Mouse (Mus musculus) urinary bladder, postnatal 36 days (tissue): Measurements from ENCODE around the gene Fbxo33.
A peak's percentile ranks its signal among the peaks of the same experiment; 100 is the strongest.
"Not testable (repeated sequence)": the region's sequence is repeated elsewhere in the genome, so short reads cannot be mapped to it uniquely, and the experiment has no call there.

Experiments used
- DNase-seq, 2 experiments: peaks; one replicate each; pipeline ENCODE4 v3.0.0; 2022; ENCODE audit warnings: low spot score in 2 of 2, mixed read lengths in 1 of 2

The Fbxo33 gene

DNA sequence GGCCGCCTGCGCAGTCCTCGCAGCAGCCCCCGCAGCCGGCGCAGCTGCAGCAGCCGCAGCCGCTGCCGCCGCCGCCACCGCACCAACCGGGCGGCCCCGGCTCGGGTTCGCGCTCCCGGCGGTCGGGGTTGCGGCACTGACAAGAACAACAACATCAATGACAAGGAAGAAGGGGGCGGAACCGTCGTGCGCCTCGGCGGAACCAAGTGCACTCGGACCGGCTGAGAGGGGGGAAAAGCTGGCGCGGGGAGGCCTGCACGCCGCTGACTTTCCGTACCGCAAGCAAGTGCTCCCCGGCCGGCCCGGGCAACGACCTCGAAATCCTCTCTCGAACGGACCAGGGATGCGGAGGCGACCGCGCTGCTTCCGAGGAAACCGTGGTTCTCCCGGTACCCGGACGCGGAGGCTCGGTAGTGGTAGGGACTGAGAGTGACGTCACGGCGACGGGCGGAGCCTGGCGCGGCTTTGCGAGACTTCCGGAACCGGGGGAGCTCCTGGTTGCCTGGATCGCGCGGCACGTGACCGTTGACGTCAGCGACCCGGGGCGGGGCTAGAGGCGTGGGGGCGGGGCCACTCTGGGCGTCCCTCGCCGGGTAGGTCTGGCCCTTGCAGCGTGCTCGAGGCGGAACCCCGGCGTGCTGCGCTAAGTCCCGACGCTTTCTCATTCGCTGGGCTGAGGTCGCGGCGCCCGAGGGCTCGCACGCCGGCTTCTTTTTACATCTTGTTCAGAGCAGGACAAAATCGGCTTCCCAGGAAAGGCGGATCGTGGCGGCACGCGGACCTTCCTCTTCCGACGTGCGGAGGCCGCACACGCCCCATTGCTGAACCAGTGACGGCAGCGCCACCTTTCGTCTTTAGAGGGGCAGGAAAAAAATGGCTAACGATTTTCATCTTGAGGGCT, at the start of gene Fbxo33:
Gene Fbxo33 (minus strand): TSS at position 401 of the 901 bp plus-strand sequence.
- DNase-seq, result peak; percentile 94 to 97

DNA sequence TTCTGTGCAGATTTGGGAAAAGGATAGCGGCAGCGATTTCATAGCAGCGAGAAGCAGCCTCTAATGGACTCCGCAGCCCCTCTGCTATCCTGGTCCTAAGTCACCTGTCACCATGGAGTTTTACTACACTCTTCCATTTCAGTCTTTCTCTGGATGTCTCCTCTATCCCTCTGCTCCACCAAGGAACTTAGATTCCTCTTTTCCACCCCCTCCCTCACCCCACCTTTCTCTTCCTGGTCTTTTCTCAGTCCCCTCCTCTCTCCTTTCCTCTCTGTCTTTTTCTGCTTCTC, 46.4 kb upstream of the Fbxo33 start:
- DNase-seq, result no peak

DNA sequence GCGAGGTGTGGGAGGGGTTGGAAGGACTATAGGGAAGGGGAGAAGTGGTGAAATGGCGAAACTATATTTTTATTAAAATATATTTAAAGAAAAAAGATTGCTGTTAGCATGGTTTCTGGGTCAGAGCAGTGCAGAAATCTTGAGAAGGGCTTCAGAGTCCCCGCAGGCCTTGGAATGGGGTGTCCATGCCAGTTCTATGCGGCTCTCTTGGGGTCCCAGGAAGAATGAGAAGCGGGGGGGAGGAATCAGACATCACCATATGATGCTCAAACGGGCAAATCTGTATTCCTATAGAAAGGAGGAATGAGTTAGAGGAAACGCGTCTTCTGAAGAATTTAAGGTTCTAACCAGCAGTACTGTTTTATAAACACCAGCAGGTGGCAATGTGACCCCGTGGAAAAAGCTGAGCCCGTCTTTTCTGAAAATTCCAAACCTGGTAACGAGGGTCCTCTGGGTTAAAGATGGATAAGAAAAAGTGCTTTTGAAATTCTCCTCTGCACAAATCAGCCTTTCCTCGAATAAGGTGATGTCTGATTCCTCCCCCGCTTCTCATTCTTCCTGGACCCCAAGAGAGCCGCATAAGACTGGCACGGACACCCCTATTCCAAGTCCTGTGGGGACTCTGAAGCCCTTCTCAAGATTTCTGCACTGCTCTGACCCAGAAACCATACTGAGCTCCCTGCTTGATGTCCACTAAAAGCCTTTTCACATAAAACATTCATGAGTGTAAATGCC, 45.8 kb upstream of the Fbxo33 start:
- DNase-seq, result no peak

DNA sequence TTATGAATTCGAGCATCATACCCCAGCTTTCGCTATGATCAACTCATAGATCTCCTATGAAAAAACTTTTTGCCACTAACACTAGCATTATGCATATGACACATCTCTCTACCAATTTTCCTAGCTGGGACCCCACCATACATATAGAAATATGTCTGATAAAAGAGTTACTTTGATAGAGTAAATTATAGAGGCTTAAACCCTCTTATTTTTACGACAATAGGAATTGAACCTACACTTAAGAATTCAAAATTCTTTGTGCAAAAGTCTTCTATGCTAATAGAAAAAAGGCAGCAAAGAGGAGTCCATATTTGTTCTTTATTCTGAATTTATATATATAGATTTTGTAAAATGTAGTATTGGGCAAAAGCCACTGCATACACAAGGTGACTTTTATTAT, 43.3 kb upstream of the Fbxo33 start:
- DNase-seq, result no peak

DNA sequence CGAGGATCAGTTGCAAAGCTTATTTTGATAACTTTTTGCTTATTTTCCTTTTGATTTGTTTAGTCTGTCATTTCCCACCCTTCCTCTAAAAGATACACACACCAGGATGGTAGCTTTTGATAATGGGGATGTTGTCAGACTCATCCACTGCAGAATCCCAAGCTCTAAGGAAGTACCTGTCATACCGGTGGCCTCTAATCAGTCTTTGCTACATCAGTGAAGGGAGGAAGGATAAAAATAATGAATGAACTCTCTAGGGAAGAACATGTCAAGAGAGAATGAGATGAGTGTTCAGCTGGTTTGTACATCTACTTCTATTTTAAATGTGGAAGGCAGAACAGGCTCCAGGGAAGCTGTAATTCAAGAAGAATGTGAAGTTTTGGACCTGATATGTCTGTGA, 41.3 kb upstream of the Fbxo33 start:
- DNase-seq, result no peak

DNA sequence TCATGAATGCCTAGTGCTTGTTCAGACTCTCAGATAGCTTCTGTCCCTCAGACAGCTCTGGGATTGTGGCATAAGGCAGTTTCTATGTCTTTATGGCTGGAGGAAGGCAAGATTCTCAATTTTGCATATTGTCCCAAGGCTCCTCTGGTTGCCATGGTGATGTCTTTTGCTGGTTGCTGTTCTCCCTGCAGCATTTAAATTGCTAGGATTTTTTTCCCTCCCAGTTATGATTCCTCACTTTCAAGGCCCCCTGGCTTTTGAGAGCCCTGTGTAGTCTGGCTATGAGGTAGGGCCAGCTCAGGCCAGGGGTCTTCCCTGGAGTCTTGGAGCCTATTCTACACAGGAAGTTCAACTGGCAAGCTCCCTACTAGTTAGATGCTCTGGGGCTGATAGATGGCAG, 40.8 kb upstream of the Fbxo33 start:
- DNase-seq, result no peak

DNA sequence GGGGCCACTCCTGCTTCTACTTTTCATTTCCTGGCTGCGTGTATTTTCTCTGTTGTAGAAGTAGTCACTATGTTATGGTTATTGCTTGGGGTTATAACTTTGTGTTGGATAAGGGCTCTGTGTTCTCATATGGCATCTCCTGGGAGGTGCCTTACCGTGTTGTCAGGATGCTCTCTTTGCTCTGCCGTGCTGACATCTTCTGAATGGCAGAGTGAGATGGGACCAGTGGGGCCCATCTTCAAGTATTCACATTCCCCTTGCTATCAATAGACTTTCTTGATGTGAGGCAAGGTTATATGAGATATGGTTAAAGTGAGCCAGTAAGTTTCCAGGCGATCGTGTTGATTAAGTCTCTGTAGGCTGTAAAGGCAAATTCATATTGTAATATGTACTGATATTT, 39.5 kb upstream of the Fbxo33 start:
- DNase-seq, result no peak

DNA sequence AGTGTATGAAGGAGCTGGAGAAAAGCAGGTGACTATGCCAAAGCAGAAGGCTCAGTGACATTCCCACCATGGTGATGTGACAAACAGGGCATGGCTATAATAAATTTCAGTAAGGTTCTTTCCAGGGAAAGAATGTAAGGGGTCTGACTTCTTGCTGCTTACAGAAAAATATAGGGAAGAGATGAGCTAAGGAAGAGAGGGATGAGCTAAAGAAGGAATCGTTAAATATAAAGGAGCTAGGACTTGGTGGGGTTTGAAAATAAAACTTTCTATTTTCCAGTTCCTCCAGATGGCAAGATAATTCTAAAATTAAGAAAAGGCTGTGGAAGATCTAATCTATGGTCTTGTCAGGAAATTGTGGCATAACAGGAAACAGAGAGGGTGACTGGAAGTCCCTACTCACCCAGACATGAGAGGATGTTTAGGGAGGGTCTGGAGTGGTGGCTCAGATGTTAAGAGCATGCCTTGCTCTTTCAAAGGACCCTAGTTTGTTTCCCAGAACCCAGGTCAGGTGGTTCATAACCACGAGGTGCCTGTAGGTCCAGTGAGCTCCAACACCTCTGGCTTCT, 30.8 kb upstream of the Fbxo33 start:
- no peak for DNase-seq

DNA sequence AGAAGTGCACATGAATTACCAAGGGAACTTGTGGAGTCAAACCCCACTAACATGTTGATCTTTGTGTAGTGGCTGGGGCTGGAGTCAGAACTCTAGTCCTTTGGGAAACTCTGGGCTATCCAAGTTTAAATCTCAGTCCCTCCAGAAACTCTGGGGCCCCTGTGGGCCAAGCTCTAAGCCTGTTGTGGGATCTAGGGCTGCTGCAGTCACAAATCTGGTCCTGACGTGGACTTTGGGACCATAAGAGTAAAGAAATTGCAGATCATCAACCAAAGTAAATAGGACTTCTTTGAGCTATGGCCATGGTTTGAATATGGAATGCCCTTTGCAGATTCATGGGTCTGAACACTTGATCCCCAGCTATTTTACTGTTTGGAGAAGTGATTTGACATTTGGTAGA, 29.4 kb upstream of the Fbxo33 start:
- DNase-seq, result no peak

DNA sequence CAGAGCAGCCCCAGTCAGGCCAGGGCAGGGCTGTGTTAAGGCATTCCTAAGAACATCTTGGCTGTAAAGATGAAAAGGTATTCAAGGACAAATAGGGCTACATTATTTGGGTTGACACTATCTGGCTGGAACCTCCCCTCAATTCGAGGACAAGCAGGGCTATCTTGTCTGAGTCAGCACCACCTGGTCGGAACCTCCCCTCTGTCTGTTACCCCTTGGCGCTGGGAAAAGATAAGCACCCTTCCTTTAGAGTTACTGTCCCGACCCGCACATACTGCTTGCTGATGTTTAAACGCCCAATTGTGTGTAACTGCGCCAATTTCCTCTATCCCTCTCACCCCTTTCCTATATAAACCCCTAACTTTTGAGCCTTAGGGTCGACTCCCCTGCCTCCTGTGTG, 21.5 kb upstream of the Fbxo33 start:
- not testable (repeated sequence) for DNase-seq

DNA sequence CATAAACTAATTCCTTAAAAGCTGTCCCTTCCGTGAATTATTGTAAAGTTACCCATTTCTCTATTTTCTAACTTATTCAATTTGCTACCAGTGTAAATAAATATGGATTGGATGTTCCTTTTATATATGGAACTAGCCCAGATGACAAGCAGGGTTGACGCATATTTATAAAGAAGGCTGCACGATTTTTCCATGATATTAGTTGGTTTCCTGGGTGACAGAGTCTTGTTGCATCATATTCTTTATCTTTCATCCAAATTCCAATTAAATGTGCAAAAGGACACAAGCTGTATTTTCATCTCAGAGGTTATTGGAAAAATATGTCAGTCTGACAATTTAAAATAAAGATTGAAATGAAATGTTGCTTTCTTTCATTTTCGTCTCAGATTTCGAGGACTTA, 18.9 kb upstream of the Fbxo33 start:
- no peak for DNase-seq

DNA sequence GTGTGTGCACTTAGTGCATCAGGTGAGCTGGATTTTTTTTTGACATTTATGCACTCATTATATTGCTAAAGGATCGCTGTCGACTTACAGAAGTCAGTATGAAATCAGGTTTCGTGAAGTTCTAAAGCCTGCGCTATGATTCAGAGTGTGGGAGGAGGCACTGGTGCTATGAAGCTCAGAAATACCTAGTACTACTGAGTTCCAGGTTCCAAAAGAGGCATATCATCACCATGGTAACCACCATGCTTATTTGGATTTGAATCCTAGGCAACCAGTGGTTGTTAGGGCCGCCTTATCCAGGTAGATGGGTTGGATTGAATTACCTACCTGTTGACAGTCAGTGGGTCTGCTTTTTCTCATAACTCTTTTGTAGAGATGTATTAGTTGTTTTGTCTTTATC, 8.9 kb upstream of the Fbxo33 start:
- no peak for DNase-seq

DNA sequence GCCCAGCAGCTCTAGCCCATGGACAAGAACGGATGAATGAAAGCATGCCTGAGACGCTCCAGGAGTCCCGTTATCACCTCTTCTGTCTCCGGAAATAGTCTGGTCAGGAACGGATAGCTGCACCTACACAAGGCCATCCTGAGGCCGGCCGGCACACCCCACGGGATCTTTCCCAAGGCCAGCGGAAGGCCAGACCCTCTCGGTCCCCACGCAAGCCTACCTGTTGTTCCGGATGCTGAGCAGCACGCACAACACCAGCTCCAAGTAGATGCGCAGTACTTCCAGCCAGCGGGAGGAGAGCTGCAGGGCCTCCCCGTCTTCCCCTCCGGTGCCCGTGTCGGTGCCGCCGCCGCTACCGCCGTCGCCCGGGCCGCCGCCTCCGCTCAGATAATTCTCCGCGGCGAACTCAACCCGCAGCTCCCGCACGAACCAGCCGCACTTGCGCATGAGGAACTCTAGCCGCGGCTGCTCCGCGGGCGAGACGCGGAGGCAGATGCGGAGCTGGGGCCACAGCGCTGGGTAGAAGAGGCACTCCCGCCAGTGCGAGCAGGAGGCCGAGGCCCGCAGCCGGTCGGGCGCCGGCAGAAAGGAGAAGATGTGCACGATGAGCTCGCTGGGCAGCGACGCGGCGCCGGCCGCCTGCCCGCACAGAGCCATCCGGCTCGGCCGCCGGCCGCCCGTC, 744 bp downstream of the Fbxo33 start:
- DNase-seq, result peak; percentile 12 to 28

DNA sequence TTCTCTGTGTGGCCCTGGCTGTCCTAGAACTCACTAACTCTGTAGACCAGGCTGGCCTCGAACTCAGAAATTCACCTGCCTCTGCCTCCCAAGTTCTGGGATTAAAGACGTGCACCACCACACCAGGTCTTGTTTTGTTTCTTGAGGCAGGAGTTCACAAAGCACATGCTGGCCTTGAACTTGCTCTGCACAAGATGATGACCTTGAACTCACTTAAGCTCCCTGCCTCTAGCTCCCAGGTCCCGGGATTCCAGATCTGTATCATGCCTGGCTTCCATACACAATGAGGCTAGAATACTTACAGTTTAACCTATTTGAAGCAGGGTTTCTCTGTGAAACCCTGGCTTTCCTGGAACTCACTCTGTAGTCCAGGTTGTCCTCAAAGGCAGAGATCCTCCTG, 2.2 kb downstream of the Fbxo33 start:
- DNase-seq, result no peak

DNA sequence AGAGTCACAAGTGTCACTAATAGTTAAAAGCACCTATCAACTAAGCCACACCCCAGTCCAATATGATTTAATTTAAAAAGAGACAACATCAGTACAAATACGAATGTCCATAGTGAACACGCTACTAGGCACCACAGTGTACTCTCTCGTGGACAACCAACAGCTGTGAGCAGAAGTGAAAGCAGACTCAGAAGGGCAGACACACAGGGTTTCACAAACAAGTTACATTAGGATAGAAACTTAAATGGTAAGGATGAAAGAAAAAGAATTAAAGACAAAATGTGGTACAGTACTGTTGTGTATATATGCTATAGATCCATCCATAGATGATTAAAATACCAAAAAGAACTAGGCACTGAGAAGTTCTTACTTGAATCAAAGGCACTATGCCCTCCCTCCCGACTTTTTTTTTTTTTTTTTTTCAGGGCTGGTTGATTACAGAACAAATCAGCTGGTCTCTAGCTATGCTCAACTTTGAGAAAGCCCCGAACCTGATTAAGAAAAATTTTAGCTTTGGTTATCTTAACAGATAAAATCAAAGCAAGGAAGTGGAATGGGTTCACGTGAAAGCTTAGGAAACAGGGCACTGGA, 2.8 kb downstream of the Fbxo33 start:
- no peak for DNase-seq

DNA sequence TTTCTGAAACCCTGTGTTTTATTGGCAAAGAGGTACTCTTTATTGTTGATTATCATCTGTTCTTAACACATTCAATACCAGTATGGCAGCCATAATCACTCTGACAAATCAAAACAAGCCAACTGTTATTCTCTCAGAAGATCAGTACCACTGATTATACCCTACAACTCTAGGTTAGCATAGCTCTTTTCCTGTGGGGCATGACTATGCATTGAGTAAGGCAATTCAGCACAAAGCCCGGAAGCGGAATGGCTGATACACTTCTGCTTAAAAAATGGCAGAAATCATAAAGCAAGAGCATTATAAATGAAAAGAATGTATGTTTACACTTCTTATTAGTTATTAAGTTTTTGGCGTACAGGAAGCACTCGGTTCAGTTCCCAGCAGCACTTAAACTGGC, 3.3 kb downstream of the Fbxo33 start:
- DNase-seq, result no peak

DNA sequence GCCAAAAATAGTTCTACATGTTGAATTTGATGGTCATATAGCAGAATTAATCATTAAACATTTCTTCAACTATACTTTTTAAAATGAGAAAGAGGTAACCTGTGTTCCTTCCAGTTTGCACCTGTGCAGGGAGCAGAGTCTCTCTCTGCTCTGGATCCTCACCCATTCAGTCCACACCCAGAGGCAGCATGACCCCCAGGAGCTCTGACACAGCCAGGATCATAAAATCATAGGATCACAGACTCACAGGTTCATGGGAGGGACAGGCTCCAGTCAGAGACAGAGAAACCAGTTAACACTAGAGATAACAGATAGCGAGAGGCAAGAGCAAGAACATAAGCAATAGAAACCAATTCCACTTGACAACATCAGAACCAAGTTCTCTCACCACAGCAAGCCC, 11.7 kb downstream of the Fbxo33 start:
- DNase-seq, result no peak

DNA sequence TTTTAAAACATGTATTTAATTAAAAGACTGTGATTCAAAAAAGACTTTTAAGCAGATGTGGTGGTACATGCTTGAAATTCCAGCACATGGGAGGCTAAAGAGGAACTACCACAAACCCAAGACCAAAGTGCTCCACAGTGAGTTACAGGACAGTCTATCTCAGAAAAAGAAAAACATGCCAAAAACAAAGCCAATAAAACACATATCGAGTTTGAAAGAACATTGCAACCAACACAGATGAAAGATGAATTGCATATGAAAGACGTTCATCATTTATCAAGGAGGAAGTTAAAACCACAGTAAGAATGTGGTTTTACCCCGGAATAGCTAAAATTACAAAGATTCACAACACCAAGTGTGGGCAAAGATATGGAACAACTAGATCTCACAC, 12.5 kb downstream of the Fbxo33 start:
- DNase-seq, result no peak

DNA sequence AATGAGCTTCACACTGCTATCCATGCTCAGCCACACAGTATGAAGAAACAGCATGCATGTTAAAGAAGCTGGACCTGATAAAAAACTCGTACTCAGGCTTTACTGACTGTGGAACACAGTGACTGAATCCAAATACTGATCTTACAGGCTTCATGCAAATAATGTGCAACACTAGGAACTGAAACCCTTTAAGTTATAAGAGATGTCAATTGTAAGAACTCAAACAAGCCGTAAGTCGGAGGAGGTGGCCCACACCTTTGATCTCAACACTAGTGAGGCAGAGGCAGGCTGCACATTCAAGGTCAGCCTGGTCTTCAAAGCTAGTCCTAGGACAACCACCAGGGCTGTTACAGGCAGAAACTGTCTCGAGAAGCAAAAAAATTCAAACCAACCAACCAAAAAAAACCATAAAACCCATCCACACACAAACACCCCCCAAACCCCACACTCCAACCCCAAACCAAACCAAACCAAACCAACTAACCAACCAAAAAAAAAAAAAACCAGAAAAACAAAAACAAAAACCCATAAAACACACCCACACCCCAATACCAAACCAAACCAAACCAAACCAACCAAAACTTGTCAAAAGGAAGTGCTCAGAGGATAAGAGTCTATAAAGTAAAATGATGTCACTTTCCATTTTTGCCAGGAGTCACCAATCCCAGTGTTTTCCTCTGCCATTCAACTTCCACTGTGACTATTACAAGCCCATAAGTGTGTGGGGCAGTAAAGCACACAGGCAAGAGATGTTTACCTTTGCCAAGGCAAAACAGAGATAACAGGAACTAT, 13.1 kb downstream of the Fbxo33 start:
- no peak for DNase-seq

DNA sequence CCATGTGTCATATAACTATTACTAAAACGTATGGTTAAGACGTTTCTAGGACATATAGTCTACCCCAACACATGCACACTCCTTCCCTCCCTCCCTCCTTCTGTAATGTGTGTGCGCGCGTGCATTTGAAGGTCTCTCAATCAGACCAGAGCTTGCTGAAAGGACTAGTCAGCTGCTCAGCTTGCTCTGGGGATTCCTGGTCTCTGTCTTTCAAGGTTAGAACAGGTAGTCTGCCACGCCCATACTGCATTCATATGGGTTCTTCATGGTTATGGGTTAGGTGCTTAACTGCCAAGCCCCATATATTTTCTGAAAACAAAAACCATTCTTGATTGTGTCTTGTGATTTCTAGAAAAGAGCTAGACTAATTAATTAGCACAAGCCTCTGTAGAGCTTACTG, 14.0 kb downstream of the Fbxo33 start:
- DNase-seq, result no peak

DNA sequence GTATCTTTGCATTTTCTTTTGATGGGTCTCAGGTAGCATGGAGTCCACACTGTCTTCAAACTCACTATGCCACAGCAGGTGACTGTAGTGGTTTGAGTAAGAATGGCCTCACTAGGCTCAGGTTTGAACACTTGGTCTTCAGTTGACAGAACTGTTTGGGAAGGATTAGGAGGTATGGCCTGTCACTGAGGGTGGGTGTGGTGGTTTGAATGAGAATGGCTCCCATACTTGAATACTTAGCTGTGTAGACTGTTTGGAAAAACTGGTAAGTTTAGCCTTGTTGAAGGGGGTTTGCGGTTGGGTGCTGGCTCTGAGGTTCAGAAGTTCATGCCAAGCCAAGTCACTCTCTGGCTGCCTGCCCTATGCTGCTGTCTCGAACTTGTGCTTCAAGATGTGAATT, 20.2 kb downstream of the Fbxo33 start:
- no peak for DNase-seq
